Mouse (Mus musculus): ENCODE measurements at regions not wholly inside any gene's neighbourhood (a gene's known extent, or its start where the extent isn't known, plus 50 kb on each side); places are given as distances from the start of the nearest gene placed in this dataset.

GRCm38 (mm10) chr1:169254250-169254937, 276.9 kb downstream of the Nuf2 start:
- H3K4me1 ChIP-seq (ENCODE audit: control insufficient read depth, insufficient read depth, low read length), result peaks cover 1% of the 10 kb centered on the region; the same call in 1 of the 2 replicates
- WGBS, result 49% methylated on average over 7 of the region's 7 CpGs
- no peak for TF ChIP-seq CTCF (IDR thresholded peaks at IDR 0.05; ENCODE audit: insufficient read depth, low read depth, low read length)
- TF ChIP-seq POLR2A (IDR thresholded peaks at IDR 0.05; ENCODE audit: insufficient read depth, low read depth, low read length), result no peak
- H3K4me3 ChIP-seq (ENCODE audit: insufficient read depth, low read depth, low read length), result no peak overlapping the region
- H3K27ac ChIP-seq (ENCODE audit: insufficient read depth, low read depth, low read length), result no peak overlapping the region

- WGBS, result 72% methylated on average over 2 of the region's 2 CpGs
- Histone ChIP-seq H3K4me1 (ENCODE audit: control insufficient read depth, insufficient read depth, low read length) (no peaks in the 10 kb centered on the region), H3K4me3 (ENCODE audit: insufficient read depth, low read depth, low read length) (no peak overlapping the region), H3K27ac (ENCODE audit: insufficient read depth, low read depth, low read length) (no peak overlapping the region)
- TF ChIP-seq POLR2A (IDR thresholded peaks at IDR 0.05; ENCODE audit: insufficient read depth, low read depth, low read length) (no peak), CTCF (IDR thresholded peaks at IDR 0.05; ENCODE audit: insufficient read depth, low read depth, low read length) (no peak)
Observed at GRCm38 (mm10) chr1:169252189-169252588, 279.1 kb downstream of the Nuf2 start.

- Histone ChIP-seq H3K27ac (ENCODE audit: insufficient read depth, low read depth, low read length) (no peak overlapping the region), H3K4me1 (ENCODE audit: control insufficient read depth, insufficient read depth, low read length) (no peaks in the 10 kb centered on the region), H3K4me3 (ENCODE audit: insufficient read depth, low read depth, low read length) (no peak overlapping the region)
- TF ChIP-seq POLR2A (IDR thresholded peaks at IDR 0.05; ENCODE audit: insufficient read depth, low read depth, low read length), result no peak
- TF ChIP-seq CTCF (IDR thresholded peaks at IDR 0.05; ENCODE audit: insufficient read depth, low read depth, low read length), result no peak
- 90% methylated on average over 7 of the region's 7 CpGs for WGBS
Observed at GRCm38 (mm10) chr1:169249021-169249420, 282.2 kb downstream of the Nuf2 start.

- no peak overlapping the region for H3K27ac ChIP-seq (ENCODE audit: insufficient read depth, low read depth, low read length)
- H3K4me1 ChIP-seq (ENCODE audit: control insufficient read depth, insufficient read depth, low read length), result no peaks in the 10 kb centered on the region
- H3K4me3 ChIP-seq (ENCODE audit: insufficient read depth, low read depth, low read length), result no peak overlapping the region
- no peak for TF ChIP-seq CTCF (IDR thresholded peaks at IDR 0.05; ENCODE audit: insufficient read depth, low read depth, low read length)
- TF ChIP-seq POLR2A (IDR thresholded peaks at IDR 0.05; ENCODE audit: insufficient read depth, low read depth, low read length), result no peak
- WGBS, result 57% methylated on average over 2 of the region's 2 CpGs
Observed at GRCm38 (mm10) chr1:169240377-169240776, 290.9 kb downstream of the Nuf2 start.

GRCm38 (mm10) chr1:169238671-169239090, 292.6 kb downstream of the Nuf2 start:
- no peaks in the 10 kb centered on the region for H3K4me1 ChIP-seq (ENCODE audit: control insufficient read depth, insufficient read depth, low read length)
- 74% methylated on average over 16 of the region's 16 CpGs for WGBS
- H3K4me3 ChIP-seq (ENCODE audit: insufficient read depth, low read depth, low read length), result no peak overlapping the region
- H3K27ac ChIP-seq (ENCODE audit: insufficient read depth, low read depth, low read length), result no peak overlapping the region
- TF ChIP-seq CTCF (IDR thresholded peaks at IDR 0.05; ENCODE audit: insufficient read depth, low read depth, low read length) (no peak), POLR2A (IDR thresholded peaks at IDR 0.05; ENCODE audit: insufficient read depth, low read depth, low read length) (no peak)

GRCm38 (mm10) chr1:169235276-169235681, 296.0 kb downstream of the Nuf2 start:
- TF ChIP-seq POLR2A (IDR thresholded peaks at IDR 0.05; ENCODE audit: insufficient read depth, low read depth, low read length) (no peak), CTCF (IDR thresholded peaks at IDR 0.05; ENCODE audit: insufficient read depth, low read depth, low read length) (no peak)
- Histone ChIP-seq H3K4me1 (ENCODE audit: control insufficient read depth, insufficient read depth, low read length) (no peaks in the 10 kb centered on the region), H3K4me3 (ENCODE audit: insufficient read depth, low read depth, low read length) (no peak overlapping the region), H3K27ac (ENCODE audit: insufficient read depth, low read depth, low read length) (no peak overlapping the region)
- 71% methylated on average over 2 of the region's 2 CpGs for WGBS

- H3K27ac ChIP-seq (ENCODE audit: insufficient read depth, low read depth, low read length), result no peak overlapping the region
- no peak for TF ChIP-seq CTCF (IDR thresholded peaks at IDR 0.05; ENCODE audit: insufficient read depth, low read depth, low read length)
- TF ChIP-seq POLR2A (IDR thresholded peaks at IDR 0.05; ENCODE audit: insufficient read depth, low read depth, low read length), result no peak
- no peak overlapping the region for H3K4me3 ChIP-seq (ENCODE audit: insufficient read depth, low read depth, low read length)
- H3K4me1 ChIP-seq (ENCODE audit: control insufficient read depth, insufficient read depth, low read length), result no peaks in the 10 kb centered on the region
- WGBS, result 91% methylated on average over 3 of the region's 3 CpGs
Observed at GRCm38 (mm10) chr1:169233368-169233767, 297.9 kb downstream of the Nuf2 start.

- 78% methylated on average over 4 of the region's 4 CpGs for WGBS
- Histone ChIP-seq H3K4me3 (ENCODE audit: insufficient read depth, low read depth, low read length) (no peak overlapping the region), H3K4me1 (ENCODE audit: control insufficient read depth, insufficient read depth, low read length) (no peaks in the 10 kb centered on the region), H3K27ac (ENCODE audit: insufficient read depth, low read depth, low read length) (no peak overlapping the region)
- no peak for TF ChIP-seq CTCF (IDR thresholded peaks at IDR 0.05; ENCODE audit: insufficient read depth, low read depth, low read length)
- TF ChIP-seq POLR2A (IDR thresholded peaks at IDR 0.05; ENCODE audit: insufficient read depth, low read depth, low read length), result no peak
Observed at GRCm38 (mm10) chr1:169230097-169230496, 301.2 kb downstream of the Nuf2 start.

- TF ChIP-seq CTCF (IDR thresholded peaks at IDR 0.05; ENCODE audit: insufficient read depth, low read depth, low read length), result no peak
- TF ChIP-seq POLR2A (IDR thresholded peaks at IDR 0.05; ENCODE audit: insufficient read depth, low read depth, low read length), result no peak
- Histone ChIP-seq H3K4me3 (ENCODE audit: insufficient read depth, low read depth, low read length) (no peak overlapping the region), H3K4me1 (ENCODE audit: control insufficient read depth, insufficient read depth, low read length) (no peaks in the 10 kb centered on the region), H3K27ac (ENCODE audit: insufficient read depth, low read depth, low read length) (no peak overlapping the region)
- 90% methylated on average over 2 of the region's 2 CpGs for WGBS
Observed at GRCm38 (mm10) chr1:169224431-169224830, 306.8 kb downstream of the Nuf2 start.
